Mouse (Mus musculus) forebrain, embryonic 16.5 days (tissue): ENCODE measurements around the gene Hsp90ab1. TPM values are rescaled to one million over a fixed set of nuclear protein-coding genes. Genes with fewer than 3 reads are reported as not detected.
A peak's percentile ranks its signal among the peaks of the same experiment; 100 is the strongest.

Experiments used
- ATAC-seq: fragments of 200-750 bp; cut with Nextera tagmentation; 2 replicates; pipeline ENCODE4 v1.8.0; 2017; ENCODE audit warnings: mild to moderate bottlenecking, moderate library complexity
- H3K27ac ChIP-seq: fragments of 300-500 bp; sonication (generic); 2 replicates; pipeline ENCODE4 v1.5.1; 2014; ENCODE audit warnings: low read length, control low read depth
- H3K27me3 ChIP-seq: fragments of 300-500 bp; sonication (generic); replicated peaks from 2 replicates; pipeline ENCODE4 v1.6.1; 2014; ENCODE audit warnings: low read length; ENCODE audit not compliant: control insufficient read depth, insufficient read depth
- H3K36me3 ChIP-seq: fragments of 300-500 bp; sonication (generic); 2 replicates; pipeline ENCODE4 v1.6.1; 2014; ENCODE audit not compliant: control insufficient read depth, insufficient read depth
- H3K4me1 ChIP-seq: fragments of 300-500 bp; sonication (generic); replicated peaks from 2 replicates; pipeline ENCODE4 v1.6.1; 2014; ENCODE audit warnings: low read length; ENCODE audit not compliant: control insufficient read depth, insufficient read depth
- H3K4me2 ChIP-seq: fragments of 300-500 bp; sonication (generic); 2 replicates; pipeline ENCODE4 v1.6.1; 2014; ENCODE audit warnings: mild to moderate bottlenecking, low read length, control low read depth
- H3K4me3 ChIP-seq: fragments of 300-500 bp; sonication (generic); replicated peaks from 2 replicates; pipeline ENCODE4 v1.5.1; 2014; ENCODE audit warnings: mild to moderate bottlenecking, low read length, control low read depth
- H3K9ac ChIP-seq: fragments of 300-500 bp; sonication (generic); replicated peaks from 2 replicates; pipeline ENCODE4 v1.6.1; 2014; ENCODE audit warnings: low read depth, low read length, control low read depth
- H3K9me3 ChIP-seq: fragments of 300-500 bp; sonication (generic); 2 replicates; pipeline ENCODE4 v1.6.1; 2016; ENCODE audit warnings: low read length; ENCODE audit not compliant: control insufficient read depth
- WGBS: fragments of 180-500 bp; shearing (Covaris S2); extraction: QIAGEN DNeasy Blood & Tissue Kit; methylation state at CpG from one replicate; pipeline ENCODE4 v1.1.7; 2014; 5-methylcytosine and 5-hydroxymethylcytosine counted together
- polyA plus RNA-seq: library from polyadenylated mRNA; unstranded; fragments of >200 nt; fragmentation: Nextera tagmentation; extraction: Ambion mirVana; gene quantifications from 2 replicates; pipeline ENCODE4 v1.2.1, GENCODE M21; 2015

The Hsp90ab1 gene
- polyA plus RNA-seq, 1 experiment from 2014 or later = 1,528 TPM

DNA sequence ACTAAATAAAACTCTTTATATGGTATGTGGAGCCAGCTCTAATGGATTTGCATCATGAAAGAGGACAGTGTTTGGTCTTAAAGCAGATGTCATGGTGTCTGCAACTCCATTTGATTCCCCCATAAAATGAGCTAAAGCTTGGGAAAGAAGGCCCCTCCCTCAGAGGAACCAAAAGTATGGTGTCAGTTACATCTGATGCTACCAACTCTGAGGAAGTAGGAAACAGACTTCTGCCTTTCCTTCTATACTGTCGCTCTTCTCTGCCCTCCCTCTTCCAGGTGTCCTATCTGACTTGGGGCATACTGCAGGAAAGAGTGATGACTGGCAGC, 7.1 kb downstream of the Hsp90ab1 start:
- peaks cover 43% of the 10 kb centered on the region for H3K36me3 ChIP-seq
- ATAC-seq = no peak
- 77% methylated on average over 1 of the region's 1 CpGs for WGBS
- H3K27ac ChIP-seq = no peak overlapping the region
- no peak overlapping the region for H3K4me3 ChIP-seq
- no peak overlapping the region for H3K9ac ChIP-seq
- H3K9me3 ChIP-seq = no peaks in the 10 kb centered on the region
- H3K27me3 ChIP-seq = no peaks in the 10 kb centered on the region
- H3K4me1 ChIP-seq = peaks cover 17% of the 10 kb centered on the region
- no peak overlapping the region for H3K4me2 ChIP-seq

DNA sequence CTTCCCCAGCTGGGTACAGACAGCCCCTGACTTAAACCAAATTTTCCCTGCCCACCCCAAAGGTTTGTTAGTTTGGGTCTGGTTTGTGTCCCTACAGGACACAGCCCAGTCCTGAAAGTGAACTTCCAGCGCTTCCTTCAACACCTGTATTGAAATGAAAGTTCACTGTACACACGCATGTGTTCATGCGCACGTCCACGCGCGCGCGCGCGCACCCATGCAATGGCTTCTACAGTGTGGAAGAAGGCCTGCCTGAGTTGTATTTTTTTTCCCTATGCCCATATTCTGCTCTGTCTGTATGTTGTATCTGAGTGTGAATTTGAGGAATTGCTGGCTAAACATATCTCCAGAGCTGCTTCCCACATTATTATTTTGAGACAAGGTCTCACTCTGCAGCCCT, 8.0 kb downstream of the Hsp90ab1 start:
- Histone ChIP-seq H3K27ac (no peak overlapping the region), H3K27me3 (no peaks in the 10 kb centered on the region), H3K4me3 (peak overlapping the region; percentile 77), H3K9ac (peak overlapping the region; percentile 93), H3K4me1 (peaks cover 15% of the 10 kb centered on the region), H3K9me3 (no peaks in the 10 kb centered on the region), H3K4me2 (peak overlapping the region; percentile 60), H3K36me3 (peaks cover 35% of the 10 kb centered on the region)
- WGBS = 92% methylated on average over 11 of the region's 11 CpGs
- ATAC-seq = no peak

GRCm38 (mm10) chr17:45564531-45565084, 8.5 kb downstream of the Hsp90ab1 start:
- Histone ChIP-seq H3K4me3 (peak overlapping the region; percentile 77), H3K4me1 (peaks cover 15% of the 10 kb centered on the region), H3K4me2 (peak overlapping the region; percentile 60), H3K27ac (peak overlapping the region; percentile 85), H3K9ac (peak overlapping the region; percentile 93), H3K36me3 (peaks cover 30% of the 10 kb centered on the region), H3K27me3 (no peaks in the 10 kb centered on the region), H3K9me3 (no peaks in the 10 kb centered on the region)
- ATAC-seq = no peak
- WGBS = 7% methylated on average over 18 of the region's 18 CpGs

- Histone ChIP-seq H3K9ac (peak within 1 kb of the TSS; percentile 93), H3K9me3 (no peaks in the 10 kb centered on the region), H3K4me1 (peaks cover 15% of the 10 kb centered on the region), H3K27me3 (no peaks in the 10 kb centered on the region), H3K36me3 (peaks cover 23% of the 10 kb centered on the region), H3K4me2 (peak within 1 kb of the TSS; percentile 60), H3K27ac (peak within 1 kb of the TSS; percentile 85), H3K4me3 (peak within 1 kb of the TSS; percentile 77)
- ATAC-seq = peak; percentile 88
- WGBS = under 1% methylated on average over 47 of the region's 61 CpGs
These were observed 9.2 kb downstream of the Hsp90ab1 start, which contains the start of gene Slc35b2 for GRCm38 (mm10) chr17:45563655-45564530. Slc35b2 (plus strand) TSS chr17:45563874.

DNA sequence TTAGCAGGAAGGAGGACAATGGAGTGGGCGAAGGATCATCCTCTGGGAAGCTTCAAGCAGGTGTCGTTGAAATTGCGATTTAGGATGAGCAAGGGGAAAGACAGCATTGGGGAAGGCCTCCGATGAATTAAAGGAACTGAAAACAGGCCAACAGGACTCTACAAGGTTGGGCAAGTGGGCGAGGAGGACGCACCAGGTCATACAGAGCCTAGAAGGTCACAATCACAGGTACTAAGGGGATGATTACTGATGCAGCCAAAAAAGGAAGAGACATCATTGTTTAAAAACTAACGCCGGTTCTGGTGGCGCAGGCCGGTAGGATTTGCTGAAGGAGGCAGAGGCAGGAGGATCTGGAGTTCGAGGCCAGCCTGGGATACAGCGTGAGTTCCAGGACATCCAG, 9.9 kb downstream of the Hsp90ab1 start:
- Histone ChIP-seq H3K36me3 (peaks cover 16% of the 10 kb centered on the region), H3K9me3 (no peaks in the 10 kb centered on the region), H3K27ac (no peak overlapping the region), H3K4me2 (peak overlapping the region; percentile 60), H3K4me3 (no peak overlapping the region), H3K9ac (no peak overlapping the region), H3K27me3 (no peaks in the 10 kb centered on the region), H3K4me1 (peaks cover 15% of the 10 kb centered on the region)
- no peak for ATAC-seq
- WGBS = 83% methylated on average over 12 of the region's 12 CpGs

DNA sequence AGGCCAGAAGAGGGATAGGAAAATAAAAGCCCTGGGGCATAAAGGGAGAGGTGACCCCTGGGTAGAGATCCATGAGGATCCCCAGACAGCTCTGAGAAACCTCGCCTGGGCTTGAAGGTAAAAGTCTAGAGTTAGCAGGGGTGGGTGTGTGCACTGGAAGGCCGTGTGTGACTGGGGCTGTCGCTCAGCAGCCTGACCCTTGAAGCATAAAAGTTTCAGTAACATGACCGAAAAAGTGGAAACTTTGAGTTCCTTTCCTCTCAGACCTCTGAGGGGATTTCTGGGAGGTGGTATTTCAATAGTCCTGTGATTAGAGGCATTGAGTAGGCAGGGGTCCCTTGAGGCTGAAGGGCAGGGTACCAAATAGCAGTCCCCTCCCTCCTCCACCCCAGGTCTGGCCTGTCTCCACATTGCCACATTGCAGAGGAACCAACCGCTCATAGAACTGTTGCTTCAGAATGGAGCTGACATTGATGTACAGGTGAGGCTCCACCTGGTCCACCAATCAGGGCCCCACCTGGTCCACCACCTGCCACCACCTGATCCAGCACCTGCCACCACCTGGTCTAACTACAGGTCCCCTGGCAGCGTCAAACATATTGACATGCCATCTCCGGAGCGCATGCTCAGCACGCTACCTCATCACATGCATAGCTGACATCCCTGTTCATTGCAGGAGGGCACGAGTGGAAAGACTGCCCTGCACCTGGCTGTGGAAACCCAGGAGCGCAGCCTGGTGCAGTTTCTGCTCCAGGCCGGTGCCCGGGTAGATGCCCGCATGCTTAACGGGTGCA, 13.1 kb downstream of the Hsp90ab1 start:
- no peak overlapping the region for H3K27ac ChIP-seq
- 82% methylated on average over 15 of the region's 15 CpGs for WGBS
- no peaks in the 10 kb centered on the region for H3K9me3 ChIP-seq
- no peak for ATAC-seq
- no peak overlapping the region for H3K9ac ChIP-seq
- H3K4me1 ChIP-seq = peaks cover 14% of the 10 kb centered on the region
- no peaks in the 10 kb centered on the region for H3K36me3 ChIP-seq
- no peak overlapping the region for H3K4me2 ChIP-seq
- peaks cover 6% of the 10 kb centered on the region; the same call in 1 of the 2 replicates for H3K27me3 ChIP-seq
- H3K4me3 ChIP-seq = no peak overlapping the region

- ATAC-seq = no peak
- Histone ChIP-seq H3K27ac (no peak overlapping the region), H3K9ac (no peak overlapping the region), H3K36me3 (no peaks in the 10 kb centered on the region), H3K27me3 (peaks cover 6% of the 10 kb centered on the region; the same call in 1 of the 2 replicates), H3K4me1 (peaks cover 8% of the 10 kb centered on the region), H3K9me3 (no peaks in the 10 kb centered on the region), H3K4me3 (no peak overlapping the region), H3K4me2 (no peak overlapping the region)
- WGBS = 73% methylated on average over 15 of the region's 16 CpGs
These were observed 14.8 kb downstream of the Hsp90ab1 start for GRCm38 (mm10) chr17:45557998-45558862.

- Histone ChIP-seq H3K27me3 (peaks cover 6% of the 10 kb centered on the region; the same call in 1 of the 2 replicates), H3K27ac (no peak overlapping the region), H3K36me3 (no peaks in the 10 kb centered on the region), H3K4me1 (peaks cover 8% of the 10 kb centered on the region), H3K4me3 (no peak overlapping the region), H3K9me3 (no peaks in the 10 kb centered on the region), H3K9ac (no peak overlapping the region), H3K4me2 (no peak overlapping the region)
- ATAC-seq = no peak
- 76% methylated on average over 7 of the region's 7 CpGs for WGBS
These were observed 15.7 kb downstream of the Hsp90ab1 start for GRCm38 (mm10) chr17:45557246-45557824.
